Mouse (Mus musculus): ENCODE measurements at regions not wholly inside any gene's neighbourhood (a gene's known extent, or its start where the extent isn't known, plus 50 kb on each side); places are given as distances from the start of the nearest gene placed in this dataset.
"Not testable (repeated sequence)": the region's sequence is repeated elsewhere in the genome, so short reads cannot be mapped to it uniquely, and the experiment has no call there.

DNA sequence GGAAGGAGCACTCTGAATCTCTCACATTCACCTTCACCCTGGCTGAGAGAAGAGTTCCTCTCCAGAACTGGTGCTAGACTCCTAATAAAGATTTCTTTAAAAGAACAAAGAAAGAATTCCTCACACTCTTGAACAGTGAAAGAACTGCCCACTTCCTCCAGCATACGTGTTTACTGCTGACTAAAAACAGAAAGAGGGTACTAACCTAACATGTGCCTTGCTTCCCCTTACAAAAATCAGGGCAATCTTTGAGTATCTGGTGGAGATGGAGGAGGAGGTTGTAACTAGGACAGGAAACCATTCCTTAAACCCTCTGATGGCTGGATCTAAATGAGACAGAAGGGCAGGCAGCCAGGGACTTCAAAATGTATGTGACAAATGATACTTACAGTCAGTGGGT lies 719.1 kb upstream of the Zfp386 start:
- H3K36me3 ChIP-seq (ENCODE audit: control insufficient read depth, insufficient read depth, low read length): no peaks in the 10 kb centered on the region
- no peak for TF ChIP-seq POLR2A (IDR thresholded peaks at IDR 0.05; ENCODE audit: extremely low read depth, insufficient read depth, low read length)
- TF ChIP-seq CTCF (IDR thresholded peaks at IDR 0.05; ENCODE audit: low read depth, low read length): no peak
- DNase-seq (ENCODE audit: extremely low read depth, low read depth, low spot score): no peak
- H3K27ac ChIP-seq (replicated peaks; ENCODE audit: insufficient read depth, low read depth, low read length): no peak overlapping the region
- 44% methylated on average over 1 of the region's 1 CpGs for WGBS
- H3K27me3 ChIP-seq (ENCODE audit: control insufficient read depth, insufficient read depth, low read length): no peaks in the 10 kb centered on the region
- H3K79me2 ChIP-seq (ENCODE audit: control insufficient read depth, insufficient read depth, low read length): no peaks in the 10 kb centered on the region
- no peak overlapping the region for H3K4me3 ChIP-seq (ENCODE audit: insufficient read depth, low read depth, low read length)
- no peak overlapping the region for H3K9ac ChIP-seq (ENCODE audit: low read depth, low read length)
- no peaks in the 10 kb centered on the region for H3K4me1 ChIP-seq (ENCODE audit: control insufficient read depth, insufficient read depth, low read length)

DNA sequence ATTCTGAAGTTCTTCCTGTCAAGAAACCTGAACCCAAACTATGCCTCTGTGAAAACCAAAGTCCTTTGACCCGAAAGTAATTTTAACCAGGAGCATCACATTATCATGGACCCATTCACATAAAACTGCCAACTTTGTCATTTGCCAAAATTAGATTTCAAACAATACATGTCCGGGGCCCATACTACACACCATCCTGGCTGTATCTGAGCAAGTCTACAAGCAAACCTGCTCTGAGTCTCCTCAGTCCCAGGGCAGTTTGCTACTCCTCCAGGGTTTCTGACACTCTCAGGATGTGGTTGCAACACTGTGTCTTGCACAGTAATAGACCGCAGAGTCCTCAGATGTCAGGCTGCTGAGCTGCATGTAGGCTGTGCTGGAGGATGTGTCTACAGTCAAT lies 712.8 kb upstream of the Zfp386 start:
- H3K36me3 ChIP-seq (ENCODE audit: control insufficient read depth, insufficient read depth, low read length); H3K27me3 ChIP-seq (ENCODE audit: control insufficient read depth, insufficient read depth, low read length); H3K9ac ChIP-seq (ENCODE audit: low read depth, low read length); H3K79me2 ChIP-seq (ENCODE audit: control insufficient read depth, insufficient read depth, low read length); H3K4me1 ChIP-seq (ENCODE audit: control insufficient read depth, insufficient read depth, low read length); DNase-seq (ENCODE audit: extremely low read depth, low read depth, low spot score); H3K27ac ChIP-seq (replicated peaks; ENCODE audit: insufficient read depth, low read depth, low read length); H3K4me3 ChIP-seq (ENCODE audit: insufficient read depth, low read depth, low read length): not testable (repeated sequence)
- WGBS: 74% methylated on average over 3 of the region's 3 CpGs

DNA sequence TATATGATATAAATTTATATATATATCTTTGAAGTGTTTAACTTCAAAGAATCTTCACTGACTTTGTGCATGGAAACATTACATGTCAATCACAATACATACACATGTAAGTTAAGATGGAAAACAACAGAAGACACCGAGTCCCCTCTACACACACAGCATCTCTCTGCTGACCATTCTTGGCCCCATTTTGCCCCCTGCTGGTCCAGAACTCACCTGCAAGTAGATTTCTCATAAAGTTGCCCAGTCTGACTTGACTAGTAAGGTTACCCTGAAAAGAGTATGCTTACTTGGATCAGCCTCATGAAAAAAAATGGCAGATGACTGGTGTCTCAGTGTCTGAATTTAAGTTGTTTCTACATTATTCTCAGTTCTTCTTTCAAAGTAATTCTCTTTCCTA lies 710.9 kb upstream of the Zfp386 start:
- no peak for TF ChIP-seq POLR2A (IDR thresholded peaks at IDR 0.05; ENCODE audit: extremely low read depth, insufficient read depth, low read length)
- no peak; the same call in 1 of the 2 replicates for TF ChIP-seq CTCF (IDR thresholded peaks at IDR 0.05; ENCODE audit: low read depth, low read length)
- no peaks in the 10 kb centered on the region for H3K79me2 ChIP-seq (ENCODE audit: control insufficient read depth, insufficient read depth, low read length)
- no peaks in the 10 kb centered on the region for H3K27me3 ChIP-seq (ENCODE audit: control insufficient read depth, insufficient read depth, low read length)
- 75% methylated on average over 1 of the region's 1 CpGs for WGBS
- DNase-seq (ENCODE audit: extremely low read depth, low read depth, low spot score): no peak
- no peak overlapping the region for H3K27ac ChIP-seq (replicated peaks; ENCODE audit: insufficient read depth, low read depth, low read length)
- H3K36me3 ChIP-seq (ENCODE audit: control insufficient read depth, insufficient read depth, low read length): no peaks in the 10 kb centered on the region
- no peaks in the 10 kb centered on the region for H3K4me1 ChIP-seq (ENCODE audit: control insufficient read depth, insufficient read depth, low read length)
- H3K9ac ChIP-seq (ENCODE audit: low read depth, low read length): no peak overlapping the region
- H3K4me3 ChIP-seq (ENCODE audit: insufficient read depth, low read depth, low read length): no peak overlapping the region

DNA sequence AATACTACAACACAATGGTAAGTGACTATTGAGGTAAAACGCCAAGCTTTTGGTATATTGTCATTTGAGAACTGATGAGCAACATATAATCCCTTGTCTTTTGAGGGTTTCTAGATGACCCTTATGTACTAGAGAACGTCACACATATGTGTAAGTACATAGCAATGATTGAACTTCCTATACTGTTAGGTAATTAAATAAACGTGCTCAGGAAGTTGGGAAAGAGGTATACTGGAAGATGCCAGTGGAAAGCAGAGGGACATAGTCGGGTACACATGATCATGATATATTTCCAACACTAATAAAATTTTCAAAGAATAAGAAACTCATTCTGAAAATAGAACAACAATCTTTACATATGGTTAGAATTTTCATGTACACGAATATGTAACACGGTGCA lies 701.4 kb upstream of the Zfp386 start:
- DNase-seq (ENCODE audit: extremely low read depth, low read depth, low spot score); H3K9ac ChIP-seq (ENCODE audit: low read depth, low read length); H3K79me2 ChIP-seq (ENCODE audit: control insufficient read depth, insufficient read depth, low read length); H3K4me1 ChIP-seq (ENCODE audit: control insufficient read depth, insufficient read depth, low read length); H3K36me3 ChIP-seq (ENCODE audit: control insufficient read depth, insufficient read depth, low read length); H3K27me3 ChIP-seq (ENCODE audit: control insufficient read depth, insufficient read depth, low read length); H3K27ac ChIP-seq (replicated peaks; ENCODE audit: insufficient read depth, low read depth, low read length); H3K4me3 ChIP-seq (ENCODE audit: insufficient read depth, low read depth, low read length): not testable (repeated sequence)
- WGBS: 54% methylated on average over 5 of the region's 6 CpGs

DNA sequence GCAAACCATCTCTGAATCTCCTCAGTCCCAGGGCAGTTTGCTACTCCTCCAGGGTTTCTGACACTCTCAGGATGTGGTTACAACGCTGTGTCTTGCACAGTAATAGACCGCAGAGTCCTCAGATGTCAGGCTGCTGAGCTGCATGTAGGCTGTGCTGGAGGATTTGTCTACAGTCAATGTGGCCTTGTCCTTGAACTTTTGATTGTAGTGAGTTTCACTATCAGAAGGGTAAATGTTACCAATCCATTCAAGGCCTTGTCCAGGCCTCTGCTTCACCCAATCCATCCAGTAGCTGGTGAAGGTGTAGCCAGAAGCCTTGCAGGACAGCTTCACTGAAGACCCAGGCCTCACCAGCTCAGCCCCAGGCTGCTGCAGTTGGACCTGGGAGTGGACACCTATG lies 688.5 kb upstream of the Zfp386 start:
- H3K27ac ChIP-seq (replicated peaks; ENCODE audit: insufficient read depth, low read depth, low read length); H3K9ac ChIP-seq (ENCODE audit: low read depth, low read length); DNase-seq (ENCODE audit: extremely low read depth, low read depth, low spot score); H3K4me1 ChIP-seq (ENCODE audit: control insufficient read depth, insufficient read depth, low read length); H3K27me3 ChIP-seq (ENCODE audit: control insufficient read depth, insufficient read depth, low read length); H3K4me3 ChIP-seq (ENCODE audit: insufficient read depth, low read depth, low read length); H3K36me3 ChIP-seq (ENCODE audit: control insufficient read depth, insufficient read depth, low read length); H3K79me2 ChIP-seq (ENCODE audit: control insufficient read depth, insufficient read depth, low read length): not testable (repeated sequence)
- 76% methylated on average over 2 of the region's 2 CpGs for WGBS

DNA sequence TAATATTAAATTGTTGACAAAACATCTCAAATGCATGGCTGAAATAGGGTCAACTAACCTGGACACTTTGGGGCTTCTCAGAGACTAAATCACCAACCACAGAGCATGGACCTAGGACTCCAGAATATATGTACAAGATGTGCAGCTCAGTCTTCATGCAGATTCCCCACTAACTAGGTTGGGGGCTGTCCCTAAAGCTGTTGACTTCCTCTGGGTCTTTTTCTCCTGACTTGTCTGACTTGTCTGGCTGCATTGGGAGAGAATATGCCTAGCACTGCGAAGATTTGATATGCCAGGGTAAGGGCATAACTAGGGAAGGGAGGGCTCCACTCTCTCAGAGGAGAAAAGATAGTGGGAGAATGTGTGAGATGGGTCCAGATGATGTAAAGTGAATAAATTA lies 681.9 kb upstream of the Zfp386 start:
- not testable (repeated sequence) for H3K4me1 ChIP-seq (ENCODE audit: control insufficient read depth, insufficient read depth, low read length); DNase-seq (ENCODE audit: extremely low read depth, low read depth, low spot score); H3K27me3 ChIP-seq (ENCODE audit: control insufficient read depth, insufficient read depth, low read length); H3K4me3 ChIP-seq (ENCODE audit: insufficient read depth, low read depth, low read length); H3K36me3 ChIP-seq (ENCODE audit: control insufficient read depth, insufficient read depth, low read length); H3K79me2 ChIP-seq (ENCODE audit: control insufficient read depth, insufficient read depth, low read length); H3K9ac ChIP-seq (ENCODE audit: low read depth, low read length); H3K27ac ChIP-seq (replicated peaks; ENCODE audit: insufficient read depth, low read depth, low read length)
- WGBS: 18% methylated on average over 1 of the region's 1 CpGs

DNA sequence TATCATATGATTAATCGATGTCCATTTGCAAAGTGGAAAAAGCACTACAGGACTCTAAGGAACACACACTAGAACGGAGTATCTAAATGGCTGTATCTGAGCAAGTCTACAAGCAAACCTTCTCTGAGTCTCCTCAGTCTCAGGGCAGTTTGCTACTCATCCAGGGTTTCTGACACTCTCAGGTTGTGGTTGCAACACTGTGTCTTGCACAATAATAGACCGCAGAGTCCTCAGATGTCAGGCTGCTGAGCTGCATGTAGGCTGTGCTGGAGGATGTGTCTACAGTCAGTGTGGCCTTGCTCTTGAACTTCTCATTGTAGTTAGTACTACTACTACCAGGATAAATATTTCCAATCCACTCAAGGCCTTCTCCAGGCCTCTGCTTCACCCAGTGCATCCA lies 675.7 kb upstream of the Zfp386 start:
- 73% methylated on average over 3 of the region's 3 CpGs for WGBS
- not testable (repeated sequence) for H3K9ac ChIP-seq (ENCODE audit: low read depth, low read length); H3K27me3 ChIP-seq (ENCODE audit: control insufficient read depth, insufficient read depth, low read length); H3K4me3 ChIP-seq (ENCODE audit: insufficient read depth, low read depth, low read length); H3K4me1 ChIP-seq (ENCODE audit: control insufficient read depth, insufficient read depth, low read length); H3K27ac ChIP-seq (replicated peaks; ENCODE audit: insufficient read depth, low read depth, low read length); H3K79me2 ChIP-seq (ENCODE audit: control insufficient read depth, insufficient read depth, low read length); DNase-seq (ENCODE audit: extremely low read depth, low read depth, low spot score); H3K36me3 ChIP-seq (ENCODE audit: control insufficient read depth, insufficient read depth, low read length)

DNA sequence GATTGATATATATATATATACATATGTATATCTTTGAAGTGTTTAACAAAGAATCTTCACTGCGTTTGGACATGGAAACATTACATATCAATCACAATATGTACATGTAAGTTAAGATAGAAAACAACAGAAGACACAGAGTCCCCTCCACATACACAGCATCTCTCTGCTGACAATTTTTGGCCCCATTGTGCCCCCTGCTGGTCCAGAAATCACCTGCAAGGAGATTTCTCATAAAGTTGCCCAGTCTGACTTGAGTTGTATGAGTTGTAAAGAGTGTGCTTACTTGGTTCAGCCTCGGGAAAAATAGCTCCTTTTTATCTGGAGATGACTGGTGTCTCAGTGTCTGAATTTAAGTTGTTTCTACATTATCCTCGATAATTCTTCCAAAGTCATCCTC lies 674.5 kb upstream of the Zfp386 start:
- H3K4me3 ChIP-seq (ENCODE audit: insufficient read depth, low read depth, low read length); DNase-seq (ENCODE audit: extremely low read depth, low read depth, low spot score); H3K27me3 ChIP-seq (ENCODE audit: control insufficient read depth, insufficient read depth, low read length); H3K27ac ChIP-seq (replicated peaks; ENCODE audit: insufficient read depth, low read depth, low read length); H3K9ac ChIP-seq (ENCODE audit: low read depth, low read length); H3K36me3 ChIP-seq (ENCODE audit: control insufficient read depth, insufficient read depth, low read length); H3K4me1 ChIP-seq (ENCODE audit: control insufficient read depth, insufficient read depth, low read length); H3K79me2 ChIP-seq (ENCODE audit: control insufficient read depth, insufficient read depth, low read length): not testable (repeated sequence)
- 48% methylated on average over 3 of the region's 3 CpGs for WGBS

DNA sequence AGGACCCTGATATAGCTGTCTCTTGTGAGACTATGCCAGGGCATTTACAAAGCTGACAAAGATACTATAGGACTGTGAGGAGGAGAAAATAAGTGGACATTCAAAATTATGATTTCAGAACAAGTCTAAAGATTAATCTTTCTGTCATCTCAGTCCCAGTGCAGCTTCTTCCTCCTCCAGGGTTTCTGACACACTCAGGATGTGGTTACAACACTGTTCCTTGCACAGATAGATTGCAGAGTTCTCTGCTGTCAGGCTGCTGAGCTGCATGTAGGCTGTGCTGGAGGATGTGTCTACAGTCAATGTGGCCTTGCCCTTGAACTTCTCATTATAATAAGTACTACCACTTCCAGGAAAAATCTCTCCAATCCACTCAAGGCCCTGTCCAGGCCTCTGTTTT lies 661.0 kb upstream of the Zfp386 start:
- H3K9ac ChIP-seq (ENCODE audit: low read depth, low read length); DNase-seq (ENCODE audit: extremely low read depth, low read depth, low spot score); H3K36me3 ChIP-seq (ENCODE audit: control insufficient read depth, insufficient read depth, low read length); H3K27ac ChIP-seq (replicated peaks; ENCODE audit: insufficient read depth, low read depth, low read length); H3K79me2 ChIP-seq (ENCODE audit: control insufficient read depth, insufficient read depth, low read length); H3K4me3 ChIP-seq (ENCODE audit: insufficient read depth, low read depth, low read length); H3K27me3 ChIP-seq (ENCODE audit: control insufficient read depth, insufficient read depth, low read length); H3K4me1 ChIP-seq (ENCODE audit: control insufficient read depth, insufficient read depth, low read length): not testable (repeated sequence)
